Mouse (Mus musculus): ENCODE measurements around the gene Gse1.

Gse1 gene

GRCm38 (mm10) chr8:120388246-120388645 is 160.0 kb downstream of the Gse1 start:
- CTCF ChIA-PET, result interaction anchor here (0.5 to 1.8 kb wide), 10 partner anchors 16 to 1192 kb away, joined by 3 to 6 read pairs (median 4); no protein-coding TSS in a partner anchor
- POLR2A ChIA-PET, result interaction anchor here in 3 of 4 experiments (0.6 to 1.7 kb wide), 8 partner anchors 10 to 590 kb away, joined by 3 to 5 read pairs (median 4); no protein-coding TSS in a partner anchor

DNA sequence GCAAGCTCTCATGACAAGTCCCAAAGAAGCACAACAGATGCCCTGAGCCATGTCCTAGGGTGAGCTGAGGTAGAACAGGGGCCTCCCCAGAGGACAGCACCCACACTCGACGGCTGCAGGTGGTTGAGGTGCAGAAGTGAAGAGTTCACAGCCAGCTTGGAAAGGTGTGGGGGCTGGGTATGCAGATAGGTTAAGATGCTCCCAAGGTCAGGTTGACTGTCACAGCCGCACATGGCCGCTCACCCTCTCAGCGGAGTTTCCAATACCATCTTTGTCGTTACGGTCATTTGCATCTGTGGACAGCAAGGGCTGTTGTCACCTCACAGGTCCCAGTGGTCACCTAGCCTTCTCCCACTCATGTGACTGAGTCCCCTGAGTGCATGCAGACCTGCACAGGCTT is 162.3 kb downstream of the Gse1 start:
- CTCF ChIA-PET, result interaction anchor here in 2 of 4 experiments (0.8 to 1.1 kb wide), 4 partner anchors 8 to 69 kb away, joined by 3 to 4 read pairs (median 4); no protein-coding TSS in a partner anchor
- POLR2A ChIA-PET, result interaction anchor here in 1 of 4 experiments (1.1 kb wide), 1 partner anchor 12 kb away, joined by 3 read pairs; no protein-coding TSS in a partner anchor

GRCm38 (mm10) chr8:120391856-120392255 is 163.6 kb downstream of the Gse1 start:
- ChIA-PET POLR2A (interaction anchor here in 3 of 4 experiments (0.6 to 1.3 kb wide), 3 partner anchors 27 to 28 kb away, joined by 3 to 4 read pairs (median 3); no protein-coding TSS in a partner anchor), CTCF (interaction anchor here in 2 of 4 experiments (0.8 to 1.1 kb wide), 3 partner anchors 13 to 65 kb away, joined by 3 read pairs; no protein-coding TSS in a partner anchor)

- ChIA-PET POLR2A (interaction anchor here (0.6 to 1.5 kb wide), 4 partner anchors 10 to 275 kb away, joined by 3 read pairs; partner anchors contain the start of genes Cox4i1 (in 1 of the 4), Emc8 (in 1 of the 4) and Gm27021 (in 1 of the 4)), CTCF (interaction anchor here (0.6 to 2.6 kb wide), 8 partner anchors 9 to 92 kb away, joined by 3 to 16 read pairs (median 4); no protein-coding TSS in a partner anchor)
Measured at GRCm38 (mm10) chr8:120393085-120393484, 164.8 kb downstream of the Gse1 start.

- ChIA-PET POLR2A (interaction anchor here (0.6 to 1.5 kb wide), 5 partner anchors 10 to 274 kb away, joined by 3 to 6 read pairs (median 3); partner anchors contain the start of genes Cox4i1 (in 1 of the 4), Emc8 (in 1 of the 4) and Gm27021 (in 1 of the 4)), CTCF (interaction anchor here in 3 of 4 experiments (0.5 to 2.6 kb wide), 8 partner anchors 10 to 116 kb away, joined by 3 to 16 read pairs (median 4); no protein-coding TSS in a partner anchor)
Measured at GRCm38 (mm10) chr8:120393871-120394275, 165.6 kb downstream of the Gse1 start.

GRCm38 (mm10) chr8:120395892-120396291 is 167.6 kb downstream of the Gse1 start:
- ChIA-PET CTCF (interaction anchor here (0.6 to 1.7 kb wide), 12 partner anchors 8 to 199 kb away, joined by 3 to 5 read pairs (median 3); no protein-coding TSS in a partner anchor), POLR2A (no interaction called here)

GRCm38 (mm10) chr8:120396756-120397155 is 168.5 kb downstream of the Gse1 start:
- ChIA-PET POLR2A (no interaction called here), CTCF (interaction anchor here in 3 of 4 experiments (0.7 to 1.2 kb wide), 5 partner anchors 7 to 198 kb away, joined by 3 to 5 read pairs (median 4); no protein-coding TSS in a partner anchor)

DNA sequence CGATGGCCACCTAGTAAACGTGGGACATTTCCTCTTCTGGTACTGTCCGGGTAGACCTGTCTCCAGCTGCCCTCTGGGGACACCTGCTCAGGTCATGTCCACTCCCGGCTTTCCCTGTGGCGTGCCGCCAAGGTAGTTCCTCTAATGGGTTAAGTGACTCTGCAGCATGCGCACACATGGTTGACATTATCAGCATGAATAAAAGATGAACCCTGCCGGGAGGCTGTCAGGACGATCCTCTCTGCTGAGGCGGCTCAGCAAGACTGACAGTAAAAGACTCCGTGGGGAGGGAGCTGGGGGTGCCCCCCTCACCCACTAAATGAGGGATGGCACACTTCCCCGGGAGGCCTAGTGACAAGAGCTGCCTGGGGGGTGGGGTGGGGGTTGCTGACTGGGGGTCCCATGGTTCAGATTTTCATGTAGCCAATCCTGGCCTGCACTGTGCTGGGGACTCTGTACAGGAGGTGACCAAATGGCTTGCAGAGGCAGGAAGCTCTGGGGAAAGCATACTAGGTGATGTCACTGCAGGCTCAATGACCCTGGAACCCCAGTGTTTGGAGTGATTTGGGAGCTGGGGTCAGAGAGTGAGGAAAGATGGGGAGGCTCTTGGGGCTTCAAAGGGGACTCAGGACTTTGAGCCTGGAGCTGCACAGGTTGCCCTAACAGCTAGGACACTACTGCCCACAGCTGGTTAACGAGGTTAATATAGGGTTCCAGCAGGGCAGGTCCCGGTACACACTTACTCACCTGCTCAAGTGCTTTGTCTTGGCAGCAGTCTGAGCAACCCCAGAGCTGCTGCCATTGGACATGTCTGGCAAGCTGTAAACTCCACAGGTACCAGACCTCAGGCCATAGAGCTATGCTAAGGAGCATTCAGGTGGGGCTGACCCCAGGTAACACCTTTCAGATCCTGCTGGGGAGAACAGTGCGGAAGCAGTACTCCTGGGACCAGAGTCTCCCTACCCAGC is 169.5 kb downstream of the Gse1 start:
- ChIA-PET CTCF (interaction anchor here (0.5 to 2.8 kb wide), 13 partner anchors 10 to 1004 kb away, joined by 3 to 15 read pairs (median 4); no protein-coding TSS in a partner anchor), POLR2A (interaction anchor here in 2 of 4 experiments (0.5 to 1.1 kb wide), 5 partner anchors 9 to 90 kb away, joined by 3 to 8 read pairs (median 3); no protein-coding TSS in a partner anchor)

DNA sequence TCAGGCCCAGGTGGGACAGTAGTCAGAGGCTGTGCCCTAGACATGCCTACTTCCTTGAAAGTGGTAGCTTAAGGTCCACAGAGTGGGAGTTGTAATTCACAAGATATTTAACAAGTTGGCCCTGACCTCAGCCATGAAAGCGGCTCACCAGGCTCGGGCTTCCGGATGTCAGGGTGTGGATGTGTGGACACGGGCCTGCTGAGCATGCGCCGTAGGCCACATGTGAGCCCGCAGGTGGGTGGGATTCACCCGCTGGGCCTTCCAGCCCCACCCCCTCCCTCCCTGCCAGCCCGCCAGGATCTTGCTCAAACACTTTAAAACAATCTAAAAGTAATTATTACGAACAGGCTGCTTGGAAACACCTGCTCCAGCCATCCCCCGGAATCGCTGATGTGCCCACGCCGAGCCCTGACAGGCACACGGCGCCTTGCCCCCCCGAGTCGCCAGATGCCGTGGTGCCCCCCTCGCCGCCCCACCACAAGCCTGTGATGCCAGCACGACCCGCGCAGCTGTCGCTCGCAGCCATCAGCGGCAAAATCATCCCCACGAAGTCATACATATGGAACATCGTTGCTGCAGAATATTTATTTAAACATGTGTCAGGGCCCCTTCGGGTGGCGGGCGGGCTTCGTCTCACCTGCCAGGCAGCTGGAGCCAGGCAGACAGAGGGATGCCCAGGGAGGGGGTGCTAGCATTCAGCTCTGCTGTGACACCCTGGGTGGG is 171.1 kb downstream of the Gse1 start:
- POLR2A ChIA-PET, result interaction anchor here in 1 of 4 experiments (0.9 to 1.4 kb wide), 2 partner anchors 9 to 11 kb away, joined by 3 read pairs; no protein-coding TSS in a partner anchor
- CTCF ChIA-PET, result interaction anchor here in 2 of 4 experiments (0.6 to 2.8 kb wide), 4 partner anchors 9 to 136 kb away, joined by 3 to 8 read pairs (median 3); no protein-coding TSS in a partner anchor

DNA sequence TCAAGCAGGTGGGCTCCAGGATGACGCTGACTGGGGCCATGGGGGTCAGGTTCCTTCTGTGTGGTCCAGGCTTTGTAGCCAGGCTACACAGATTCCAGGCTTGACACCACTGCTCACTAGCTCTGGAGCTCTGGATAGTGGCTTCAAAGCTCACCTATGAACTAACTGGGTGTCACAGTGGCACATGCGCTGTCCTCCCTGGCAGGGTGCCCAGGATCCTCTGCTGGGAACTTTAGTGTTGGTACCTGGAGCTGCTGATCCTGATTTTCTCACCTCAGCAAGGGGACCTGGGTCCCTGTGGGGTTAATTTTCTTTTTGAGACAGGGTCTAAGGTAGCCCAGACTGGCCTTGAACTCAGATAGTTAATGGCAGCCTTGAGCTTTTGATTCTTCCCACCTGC is 173.0 kb downstream of the Gse1 start:
- ChIA-PET POLR2A (interaction anchor here in 1 of 4 experiments (0.7 kb wide), 1 partner anchor 101 kb away, joined by 3 read pairs; no protein-coding TSS in a partner anchor), CTCF (interaction anchor here in 2 of 4 experiments (0.5 to 1.1 kb wide), 2 partner anchors 82 to 134 kb away, joined by 4 to 5 read pairs; no protein-coding TSS in a partner anchor)

DNA sequence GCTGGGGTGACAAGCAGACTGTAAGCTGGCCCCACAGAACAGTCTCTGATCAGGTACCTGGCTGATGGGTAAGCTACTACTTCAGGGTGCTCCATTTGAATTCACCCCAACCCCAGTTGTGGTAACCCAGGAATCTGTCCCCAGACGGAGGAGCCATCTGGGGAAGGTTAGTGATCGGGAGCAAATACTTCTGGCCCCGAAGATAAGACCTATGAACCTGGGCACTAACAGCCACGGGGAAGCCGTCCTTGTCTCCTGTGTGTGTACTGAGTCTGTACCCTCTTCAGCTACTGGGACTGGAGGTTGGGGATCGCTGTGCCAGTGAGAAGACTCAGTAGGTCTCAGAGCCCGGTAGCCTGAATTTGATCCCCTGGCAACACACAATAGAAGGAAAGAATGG is 173.5 kb downstream of the Gse1 start:
- POLR2A ChIA-PET, result interaction anchor here in 2 of 4 experiments (0.5 to 0.7 kb wide), 2 partner anchors 101 to 132 kb away, joined by 3 read pairs; no protein-coding TSS in a partner anchor

DNA sequence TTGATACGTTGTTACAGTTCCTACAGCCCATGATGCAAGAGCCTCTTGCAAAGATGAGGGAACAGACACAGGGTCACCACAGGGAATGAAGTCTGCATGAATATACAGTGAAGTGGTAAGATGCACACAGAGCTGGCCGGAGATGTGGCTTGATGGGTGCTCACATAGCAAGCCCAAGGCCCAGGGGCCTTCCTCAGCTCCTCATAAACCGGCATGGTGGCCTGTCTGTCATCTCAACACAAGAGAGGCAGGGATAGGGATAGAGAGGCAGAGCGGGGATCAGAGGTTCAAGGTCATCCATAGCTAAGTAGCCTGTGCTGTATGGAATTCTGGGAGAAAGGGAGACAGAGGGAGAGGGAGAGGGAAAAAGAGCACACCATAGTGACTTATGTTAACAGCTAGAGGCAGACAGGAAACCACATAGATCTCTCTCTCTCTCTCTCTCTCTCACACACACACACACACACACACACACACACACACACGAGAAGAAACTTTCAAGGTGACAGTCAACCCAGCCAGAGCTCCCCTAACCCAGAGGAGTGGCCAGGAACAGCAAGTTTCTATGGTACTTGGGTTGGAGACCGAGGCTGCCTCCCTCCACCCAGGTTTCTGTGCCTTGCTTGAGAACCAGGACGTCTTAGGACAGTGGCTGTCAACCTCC is 175.5 kb downstream of the Gse1 start:
- CTCF ChIA-PET, result interaction anchor here (0.5 to 2.5 kb wide), 79 partner anchors 7 to 1624 kb away, joined by 3 to 16 read pairs (median 4); partner anchors contain the start of gene Gins2 (in 1 of the 4)
- POLR2A ChIA-PET, result interaction anchor here in 3 of 4 experiments (0.7 to 1.2 kb wide), 8 partner anchors 12 to 166 kb away, joined by 3 to 7 read pairs (median 3); no protein-coding TSS in a partner anchor

More for the DNA sequence above, 173.5 kb downstream of the Gse1 start:
- CTCF ChIA-PET, result interaction anchor here in 1 of 4 experiments (0.5 kb wide), 1 partner anchor 133 kb away, joined by 5 read pairs; no protein-coding TSS in a partner anchor

GRCm38 (mm10) chr8:120404609-120405036 is 176.4 kb downstream of the Gse1 start:
- POLR2A ChIA-PET, result interaction anchor here in 3 of 4 experiments (0.6 to 1.2 kb wide), 9 partner anchors 21 to 165 kb away, joined by 3 to 7 read pairs (median 3); no protein-coding TSS in a partner anchor

DNA sequence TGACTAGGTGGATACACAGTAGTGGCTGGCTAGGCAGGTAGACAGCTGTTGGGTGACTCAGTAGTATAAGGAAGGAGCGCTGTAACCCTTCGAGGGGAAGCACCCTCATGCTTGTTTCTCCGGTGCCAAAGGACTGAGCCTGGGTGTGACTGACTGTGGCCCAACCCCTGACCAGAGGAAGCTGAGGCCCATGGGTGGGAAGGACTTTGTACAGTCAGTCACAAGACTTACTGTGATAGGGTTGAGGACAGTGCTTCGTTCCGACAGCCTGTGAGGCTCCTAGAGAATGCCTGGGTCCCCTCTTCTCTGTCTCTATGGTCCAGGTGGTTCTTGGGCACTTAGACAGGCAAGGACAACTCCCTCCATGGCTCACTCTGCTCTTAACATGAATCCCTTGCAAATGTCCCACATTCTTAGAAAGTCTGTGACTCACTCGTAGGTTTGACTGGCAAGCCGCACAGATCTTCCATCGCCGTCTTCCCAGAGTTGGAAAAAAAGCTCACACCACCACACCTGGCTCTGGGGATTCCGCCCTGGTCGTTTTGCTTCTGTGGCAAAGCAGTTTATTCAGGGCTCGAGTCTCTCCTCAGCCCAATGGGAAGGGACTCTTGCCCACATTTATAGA is 177.9 kb downstream of the Gse1 start:
- ChIA-PET CTCF (interaction anchor here (0.6 to 3.1 kb wide), 15 partner anchors 10 to 212 kb away, joined by 3 to 26 read pairs (median 4); no protein-coding TSS in a partner anchor), POLR2A (interaction anchor here in 3 of 4 experiments (0.6 to 2.9 kb wide), 9 partner anchors 8 to 202 kb away, joined by 3 to 11 read pairs (median 3); no protein-coding TSS in a partner anchor)

More at GRCm38 (mm10) chr8:120404609-120405036, 176.4 kb downstream of the Gse1 start:
- CTCF ChIA-PET, result interaction anchor here (0.5 to 2.5 kb wide), 81 partner anchors 8 to 840 kb away, joined by 3 to 16 read pairs (median 4); partner anchors contain the start of gene Gins2 (in 1 of the 4)

DNA sequence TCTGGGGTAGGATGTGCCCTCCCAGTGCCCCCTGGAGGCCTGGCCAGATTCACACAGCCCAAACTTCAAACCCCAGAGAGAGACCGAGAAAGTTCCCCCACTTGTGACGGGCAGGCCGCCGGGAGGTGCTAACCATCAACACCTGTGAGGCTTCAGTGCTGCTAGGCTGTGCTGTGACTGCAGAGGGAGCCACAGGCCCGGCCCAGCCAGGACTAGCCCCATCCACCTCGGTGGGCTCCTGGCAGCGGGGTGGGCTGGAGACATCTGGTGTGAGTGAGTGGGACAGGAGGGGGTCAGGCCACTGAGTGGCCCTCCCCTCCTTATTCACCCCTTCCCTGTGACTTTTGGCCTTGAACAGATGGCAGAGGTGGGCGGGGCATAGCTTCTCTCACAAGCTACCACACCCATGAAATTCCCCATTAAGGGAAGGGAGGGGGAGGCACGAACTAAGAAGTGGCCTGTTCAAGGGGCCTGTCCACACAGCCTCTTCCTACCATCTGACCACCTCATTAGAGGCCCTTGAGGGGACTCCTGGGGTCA is 179.5 kb downstream of the Gse1 start:
- ChIA-PET CTCF (interaction anchor here (0.6 to 3.1 kb wide), 77 partner anchors 8 to 209 kb away, joined by 3 to 29 read pairs (median 4); partner anchors contain the start of gene Gins2 (in 1 of the 4)), POLR2A (interaction anchor here in 3 of 4 experiments (0.6 to 2.9 kb wide), 71 partner anchors 9 to 266 kb away, joined by 3 to 29 read pairs (median 4); partner anchors contain the start of gene Gins2 (in 1 of the 3))
